Mouse (Mus musculus) fat pad, adult 2 months (tissue): ENCODE measurements at regions not wholly inside any gene's neighbourhood (a gene's known extent, or its start where the extent isn't known, plus 50 kb on each side); places are given as distances from the start of the nearest gene placed in this dataset.

Experiments used
- DNase-seq: peaks from one replicate; pipeline ENCODE4 v3.0.0-alpha.2; 2011; ENCODE audit warnings: low read depth, low spot score; ENCODE audit errors: extremely low read depth

- DNase-seq = no peak
These were observed 70.4 kb downstream of the Irx5 start for GRCm38 (mm10) chr8:92427801-92428200.

GRCm38 (mm10) chr8:92437075-92437663 is 79.7 kb downstream of the Irx5 start:
- no peak for DNase-seq

- DNase-seq = no peak
These were observed 80.9 kb downstream of the Irx5 start for GRCm38 (mm10) chr8:92438294-92438693.

GRCm38 (mm10) chr8:92439713-92440436 is 82.5 kb downstream of the Irx5 start:
- no peak for DNase-seq

GRCm38 (mm10) chr8:92442086-92442485 is 84.7 kb downstream of the Irx5 start:
- no peak for DNase-seq

- no peak for DNase-seq
These were observed 101.9 kb downstream of the Irx5 start for GRCm38 (mm10) chr8:92459291-92459690.

GRCm38 (mm10) chr8:92460129-92460953 is 102.9 kb downstream of the Irx5 start:
- no peak for DNase-seq

GRCm38 (mm10) chr8:92469141-92470000 is 111.9 kb downstream of the Irx5 start:
- DNase-seq = no peak

GRCm38 (mm10) chr8:92472257-92472656 is 114.8 kb downstream of the Irx5 start:
- DNase-seq = no peak

GRCm38 (mm10) chr8:92472817-92473216 is 115.4 kb downstream of the Irx5 start:
- no peak for DNase-seq

GRCm38 (mm10) chr8:92482393-92482792 is 125.0 kb downstream of the Irx5 start:
- peak; percentile 57 for DNase-seq

- DNase-seq = peak; percentile 51
These were observed 125.8 kb downstream of the Irx5 start for GRCm38 (mm10) chr8:92483055-92483765.

- no peak for DNase-seq
These were observed 131.2 kb downstream of the Irx5 start for GRCm38 (mm10) chr8:92488526-92489159.

- DNase-seq = no peak
These were observed 134.1 kb downstream of the Irx5 start for GRCm38 (mm10) chr8:92491533-92491932.

GRCm38 (mm10) chr8:92493403-92493802 is 136.0 kb downstream of the Irx5 start:
- DNase-seq = no peak

GRCm38 (mm10) chr8:92505552-92506281 is 148.3 kb downstream of the Irx5 start:
- DNase-seq = no peak

GRCm38 (mm10) chr8:92506436-92506835 is 149.0 kb downstream of the Irx5 start:
- no peak for DNase-seq

GRCm38 (mm10) chr8:92506906-92507305 is 149.5 kb downstream of the Irx5 start:
- DNase-seq = no peak

- no peak for DNase-seq
These were observed 158.0 kb downstream of the Irx5 start for GRCm38 (mm10) chr8:92515385-92515784.
